Mouse (Mus musculus): ENCODE measurements at regions not wholly inside any gene's neighbourhood (a gene's known extent, or its start where the extent isn't known, plus 50 kb on each side); places are given as distances from the start of the nearest gene placed in this dataset.

DNA sequence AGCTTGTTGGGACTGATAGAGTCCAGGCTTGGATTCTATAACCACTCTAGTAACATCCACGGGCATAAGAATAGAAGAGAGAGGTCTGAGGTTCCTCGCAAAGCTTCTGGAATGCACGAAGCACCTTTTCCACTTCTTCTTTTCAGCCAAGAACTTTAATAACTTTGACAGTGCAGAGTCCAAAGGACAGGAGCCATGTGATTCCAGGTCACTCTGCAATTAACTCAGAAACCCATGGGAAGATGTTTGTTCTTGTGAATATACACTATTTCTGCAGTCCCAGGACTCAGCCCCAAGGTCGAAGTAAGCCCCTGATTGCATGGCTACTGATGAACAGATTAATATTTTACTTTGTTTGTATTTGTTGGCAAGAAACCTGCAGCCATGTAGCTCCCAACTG is 113.0 kb upstream of the Nxt1 start:
- DNase-seq (ENCODE audit: inconsistent ontology term), result no peak

DNA sequence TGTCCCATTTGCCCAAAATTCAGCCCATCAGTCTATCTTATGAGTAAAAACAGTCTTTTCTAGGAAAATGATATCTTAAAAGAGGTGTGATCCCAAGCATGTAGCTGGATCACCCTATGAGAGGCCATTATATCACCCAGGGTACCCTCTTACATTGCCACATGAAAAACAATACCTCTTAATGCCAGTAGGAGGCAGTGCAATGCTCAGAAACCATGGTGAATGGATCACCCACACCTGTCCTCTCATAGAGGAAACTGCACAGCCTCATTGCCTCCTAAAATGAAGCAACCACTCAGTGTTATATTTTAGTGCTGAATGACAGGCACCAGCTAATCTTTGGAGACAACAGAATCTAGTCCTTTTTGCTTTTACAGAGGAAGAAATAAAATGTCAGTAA is 114.0 kb upstream of the Nxt1 start:
- no peak for DNase-seq (ENCODE audit: inconsistent ontology term)

DNA sequence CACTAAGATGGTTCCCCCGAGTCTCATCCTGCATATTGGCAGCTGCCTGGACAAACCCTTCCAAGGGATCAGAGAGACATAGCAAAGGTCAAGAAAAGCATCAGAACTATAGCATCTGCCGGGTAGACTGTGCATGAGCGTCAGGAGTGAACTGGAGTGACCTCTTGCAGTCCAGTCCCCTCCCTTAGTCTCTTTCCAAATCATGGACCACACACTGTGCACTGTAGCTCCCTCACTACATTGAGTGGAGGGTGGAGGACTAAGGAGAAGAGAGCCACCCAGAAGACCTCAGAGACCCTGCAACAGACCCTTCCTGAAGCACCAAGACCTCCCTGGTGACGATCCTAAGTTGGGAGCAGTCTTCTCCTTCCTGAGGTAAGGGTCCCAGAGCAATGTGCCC is 107.8 kb upstream of the Cd93 start:
- DNase-seq (ENCODE audit: inconsistent ontology term), result no peak

DNA sequence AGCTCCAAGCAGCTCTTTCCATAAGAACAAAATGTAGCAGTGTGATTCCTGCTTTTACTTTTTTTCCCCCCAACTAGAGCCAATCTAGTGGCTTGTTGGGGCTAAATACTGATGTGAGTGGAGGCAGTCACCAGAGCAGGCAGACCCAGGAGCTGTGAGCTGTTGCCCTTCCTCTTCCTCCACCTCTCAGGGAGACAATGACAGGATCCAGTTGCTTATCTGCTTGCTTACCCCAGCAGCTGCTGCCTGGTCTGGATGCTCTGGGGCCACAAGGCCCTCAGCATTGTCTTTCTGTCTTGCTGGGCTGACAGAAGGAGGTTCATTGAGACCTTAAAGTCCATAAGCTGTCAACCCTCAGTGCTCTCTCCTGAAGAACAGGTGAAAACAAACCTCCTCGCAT is 106.3 kb upstream of the Cd93 start:
- no peak for DNase-seq (ENCODE audit: inconsistent ontology term)

DNA sequence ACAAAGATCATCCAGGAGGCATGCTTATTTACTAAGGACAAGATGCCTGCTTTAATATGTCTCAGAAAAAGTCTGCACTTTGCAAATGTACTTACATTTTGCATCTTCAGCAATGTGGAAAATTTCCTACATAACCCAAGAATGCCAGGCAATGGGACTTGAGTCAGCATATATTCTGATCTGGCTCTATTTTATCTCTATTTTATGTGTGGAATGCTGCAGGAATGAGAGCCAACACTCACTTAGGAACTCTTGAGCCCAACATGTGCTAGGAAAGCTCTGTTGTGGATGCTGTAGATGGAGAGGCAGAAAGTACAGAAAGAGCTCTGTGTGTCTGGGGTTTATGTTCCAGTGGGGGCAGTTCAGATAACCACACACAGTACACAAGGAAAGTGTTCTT is 99.0 kb upstream of the Cd93 start:
- peak; percentile 36 for DNase-seq (ENCODE audit: inconsistent ontology term)

DNA sequence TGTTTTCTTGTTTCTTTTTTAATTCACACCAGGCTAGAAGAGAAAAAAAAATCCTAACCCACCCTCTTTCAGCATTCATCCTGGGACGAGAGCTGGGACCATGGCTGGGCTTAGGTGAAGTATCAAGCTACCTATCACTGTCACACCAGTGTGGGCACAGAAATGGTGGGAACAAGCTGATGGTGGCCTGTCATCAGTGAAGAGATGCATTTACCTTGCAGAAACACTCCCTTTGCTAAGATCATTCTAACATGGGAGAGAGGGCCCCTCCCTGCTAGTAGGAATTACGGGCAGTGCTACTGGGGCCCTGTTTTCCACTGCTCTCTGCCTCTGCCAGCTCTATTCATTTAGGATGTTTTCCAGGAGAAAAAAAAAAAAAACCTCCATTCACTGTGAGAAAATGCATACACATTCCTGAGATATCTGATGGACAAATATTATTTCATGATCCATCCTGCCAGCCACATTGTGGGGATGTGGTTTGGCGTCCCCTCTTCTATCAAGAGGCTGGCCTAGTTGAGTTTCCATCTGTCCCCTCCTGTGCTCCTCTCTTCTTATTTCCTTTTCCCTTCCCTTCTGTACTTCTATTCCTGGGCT is 94.6 kb upstream of the Cd93 start:
- DNase-seq (ENCODE audit: inconsistent ontology term), result peak; percentile 86

DNA sequence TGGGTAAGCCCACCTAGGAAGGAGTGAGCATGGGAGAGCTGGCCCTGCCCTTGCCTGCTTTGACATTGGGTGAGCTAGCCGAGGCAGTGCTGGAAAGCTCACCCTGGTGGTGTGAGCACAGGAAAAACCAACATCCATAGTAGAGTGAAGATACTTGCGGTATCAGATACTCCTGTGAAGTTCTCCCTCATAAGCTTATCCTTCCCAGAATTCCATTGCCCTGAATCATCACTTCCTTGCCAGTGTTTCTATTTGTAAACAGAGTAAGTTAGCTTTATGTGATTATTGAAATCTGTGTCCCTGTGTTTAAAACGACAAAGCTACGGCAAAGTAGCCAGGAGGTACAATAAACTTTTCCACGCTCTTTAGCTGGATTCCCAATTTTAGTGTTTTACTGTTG is 93.9 kb upstream of the Cd93 start:
- peak; percentile 10 for DNase-seq (ENCODE audit: inconsistent ontology term)

DNA sequence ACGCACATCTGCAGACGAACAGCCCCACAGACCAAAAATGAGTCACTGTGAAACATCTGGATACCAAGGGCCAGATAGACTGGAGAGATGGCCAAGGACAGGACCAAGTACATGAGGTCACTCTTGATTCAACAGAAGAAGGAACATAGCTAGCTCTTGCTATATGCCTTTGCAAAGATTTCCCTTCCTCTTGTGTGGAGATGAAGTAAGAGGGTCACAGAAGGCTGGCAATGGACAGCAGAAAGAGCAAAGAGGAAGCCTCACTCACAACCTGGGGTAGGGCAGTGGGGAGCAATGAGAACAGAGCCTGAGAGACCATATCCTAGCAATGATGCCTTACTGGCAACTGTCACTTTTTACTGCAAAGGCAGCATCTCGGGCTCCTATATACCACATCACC is 93.2 kb upstream of the Cd93 start:
- no peak for DNase-seq (ENCODE audit: inconsistent ontology term)

DNA sequence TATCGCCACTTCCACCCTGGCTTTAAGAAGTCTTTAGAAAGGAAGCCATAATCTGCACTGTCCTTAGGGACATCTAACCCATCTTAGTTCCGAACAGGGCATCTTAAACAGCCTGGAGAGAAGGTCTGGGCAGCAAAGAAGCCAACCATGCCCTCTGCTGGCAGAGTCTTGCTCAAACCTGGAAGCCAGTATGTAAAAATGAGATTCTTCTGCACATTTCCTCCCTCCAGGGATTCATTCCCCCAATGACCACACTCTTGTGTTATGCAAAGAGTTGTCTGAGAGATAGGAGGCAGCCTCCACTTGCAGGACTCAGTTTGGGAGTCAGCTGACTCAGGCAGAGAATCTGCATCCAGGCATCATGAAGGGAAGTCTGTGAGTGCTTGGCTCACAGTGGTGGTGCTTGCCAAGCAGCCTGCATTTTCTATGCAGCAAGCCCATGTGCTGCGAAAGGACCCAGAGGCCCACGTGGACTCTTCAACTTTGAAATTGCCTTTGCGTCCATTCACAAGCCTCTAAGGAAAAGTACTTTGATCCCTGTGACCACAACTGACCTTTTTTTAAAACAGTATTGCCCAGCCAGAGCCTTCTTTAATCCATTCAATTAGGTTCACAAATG is 92.3 kb upstream of the Cd93 start:
- DNase-seq (ENCODE audit: inconsistent ontology term), result peak; percentile 68

DNA sequence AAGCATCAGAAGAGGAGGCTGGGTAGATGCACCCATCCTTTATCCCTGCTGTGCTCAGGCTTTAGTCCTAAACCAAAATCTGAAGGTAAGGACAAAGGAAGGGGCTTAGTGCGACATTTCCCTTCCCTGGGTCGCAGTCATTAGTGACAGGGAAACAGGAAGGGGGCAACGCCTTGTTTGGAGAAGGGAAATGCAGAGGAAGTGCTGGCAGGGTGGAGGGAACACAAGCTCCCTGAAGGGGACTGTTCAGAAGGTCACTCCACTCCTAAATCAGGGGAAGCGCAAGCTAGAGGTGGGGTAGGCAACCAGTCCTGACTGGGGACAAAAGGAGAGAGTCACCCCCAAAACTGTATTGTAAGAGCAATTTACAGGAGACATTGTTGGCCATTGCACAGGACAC is 88.7 kb upstream of the Cd93 start:
- DNase-seq (ENCODE audit: inconsistent ontology term), result no peak

DNA sequence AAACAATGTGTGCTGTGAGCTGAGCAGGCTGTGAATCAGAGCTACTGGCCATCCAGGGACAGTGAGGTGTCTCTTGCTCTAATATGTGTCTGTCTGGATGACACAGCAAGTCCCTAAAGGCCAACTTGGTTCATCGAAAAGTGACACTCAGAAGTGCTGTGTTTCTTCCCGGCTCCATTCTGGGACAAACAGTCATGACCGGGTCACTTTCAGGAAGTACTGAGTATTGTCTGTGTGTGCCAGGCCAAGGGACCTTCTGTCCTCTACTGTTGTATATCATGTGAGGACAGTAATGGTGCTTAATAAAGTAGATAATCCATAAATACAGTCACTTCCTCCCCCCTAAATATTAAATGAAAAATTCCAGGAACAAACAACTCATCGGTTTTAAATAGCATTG is 87.2 kb upstream of the Cd93 start:
- DNase-seq (ENCODE audit: inconsistent ontology term), result peak; percentile 9

DNA sequence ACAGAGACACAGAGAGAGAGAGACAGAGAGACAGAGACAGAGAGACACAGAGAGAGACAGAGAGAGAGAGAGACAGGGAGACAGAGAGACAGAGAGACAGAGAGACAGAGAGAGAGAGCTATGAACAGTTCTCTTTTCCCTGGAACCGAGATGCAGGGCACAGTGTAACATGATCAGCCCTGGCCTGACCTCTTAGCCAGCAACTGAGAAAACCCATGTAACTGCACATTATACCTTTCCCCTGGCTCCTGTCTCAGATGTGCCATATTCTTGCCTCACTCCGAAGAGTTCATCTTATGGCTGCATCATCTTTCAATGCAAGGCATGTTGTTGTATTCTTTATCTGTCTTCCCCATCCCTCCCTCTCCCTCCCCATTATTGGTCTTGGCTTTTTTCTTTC is 86.5 kb upstream of the Cd93 start:
- DNase-seq (ENCODE audit: inconsistent ontology term), result no peak

DNA sequence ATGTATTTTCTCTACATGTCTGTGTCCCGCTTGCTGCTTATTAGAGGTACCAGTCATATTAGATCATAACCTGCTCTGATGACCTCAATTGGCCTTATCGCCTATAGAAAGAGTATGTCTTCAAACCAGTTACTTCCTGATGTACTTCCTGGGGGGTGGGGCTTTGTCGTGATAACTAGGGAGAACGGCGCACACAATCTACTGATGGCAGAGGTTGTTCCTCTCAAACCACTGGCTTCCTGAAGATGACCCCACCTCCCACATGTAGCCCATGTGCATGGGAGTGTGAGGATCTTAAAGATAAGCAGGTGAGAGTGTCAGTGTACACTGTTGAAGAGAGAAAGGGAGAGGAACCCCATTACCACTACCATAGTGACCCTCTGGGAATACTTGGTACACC is 84.4 kb upstream of the Cd93 start:
- DNase-seq (ENCODE audit: inconsistent ontology term), result no peak

DNA sequence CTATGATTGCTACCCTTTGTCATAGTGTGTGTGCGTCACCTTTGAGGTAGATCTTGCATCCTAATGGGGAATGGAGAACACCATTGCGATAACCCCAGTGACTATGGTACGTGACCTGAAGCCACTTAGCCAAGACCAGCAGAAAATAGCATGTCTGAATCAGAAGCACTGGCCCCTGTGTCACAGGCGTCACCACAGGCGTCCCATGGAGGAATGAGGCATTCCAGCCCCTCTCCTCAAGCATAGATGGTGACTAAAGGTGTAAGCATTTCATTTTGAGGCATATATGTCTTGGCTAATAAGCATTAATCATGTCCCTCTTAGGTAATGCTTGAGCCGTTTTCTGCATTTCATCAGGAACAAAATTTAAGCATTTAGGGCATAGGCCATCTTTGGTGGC is 82.1 kb upstream of the Cd93 start:
- no peak for DNase-seq (ENCODE audit: inconsistent ontology term)

DNA sequence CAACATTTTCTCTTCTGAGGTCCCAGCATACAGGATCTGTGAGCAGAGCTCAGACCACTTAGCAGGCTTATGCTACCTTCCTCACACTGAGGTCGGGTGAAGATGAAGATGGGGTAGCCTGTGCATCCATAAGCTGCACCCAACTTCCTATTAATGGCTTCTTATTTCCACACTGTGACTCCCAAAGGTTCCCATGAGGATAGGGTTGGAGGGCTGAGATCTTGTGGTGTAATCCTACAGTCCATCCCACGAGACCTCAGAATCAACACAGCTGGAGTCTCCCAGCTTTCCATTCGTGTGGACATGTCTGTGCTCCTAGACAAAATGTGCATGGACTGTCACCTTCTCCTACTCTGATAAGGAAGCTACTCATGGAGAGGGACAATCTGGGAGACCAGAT is 80.0 kb upstream of the Cd93 start:
- DNase-seq (ENCODE audit: inconsistent ontology term), result no peak

DNA sequence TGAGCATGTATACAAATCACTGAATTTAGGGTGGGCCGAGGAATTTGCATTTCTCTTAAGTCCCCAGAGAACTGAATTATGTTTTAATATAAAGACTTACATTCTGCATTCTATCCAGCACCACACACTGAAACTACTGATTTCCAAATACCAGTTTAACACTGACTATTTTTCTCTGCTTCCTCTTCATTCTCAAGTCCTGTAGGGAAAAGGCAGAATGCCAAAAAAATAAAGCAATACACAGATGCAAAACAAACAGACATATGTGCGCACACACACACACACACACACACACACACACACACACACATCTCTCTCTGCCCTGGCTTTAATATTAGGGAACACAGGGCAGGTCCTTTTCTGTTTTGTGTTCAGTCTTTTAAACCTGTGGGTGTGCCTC is 79.6 kb upstream of the Cd93 start:
- DNase-seq (ENCODE audit: inconsistent ontology term), result no peak

DNA sequence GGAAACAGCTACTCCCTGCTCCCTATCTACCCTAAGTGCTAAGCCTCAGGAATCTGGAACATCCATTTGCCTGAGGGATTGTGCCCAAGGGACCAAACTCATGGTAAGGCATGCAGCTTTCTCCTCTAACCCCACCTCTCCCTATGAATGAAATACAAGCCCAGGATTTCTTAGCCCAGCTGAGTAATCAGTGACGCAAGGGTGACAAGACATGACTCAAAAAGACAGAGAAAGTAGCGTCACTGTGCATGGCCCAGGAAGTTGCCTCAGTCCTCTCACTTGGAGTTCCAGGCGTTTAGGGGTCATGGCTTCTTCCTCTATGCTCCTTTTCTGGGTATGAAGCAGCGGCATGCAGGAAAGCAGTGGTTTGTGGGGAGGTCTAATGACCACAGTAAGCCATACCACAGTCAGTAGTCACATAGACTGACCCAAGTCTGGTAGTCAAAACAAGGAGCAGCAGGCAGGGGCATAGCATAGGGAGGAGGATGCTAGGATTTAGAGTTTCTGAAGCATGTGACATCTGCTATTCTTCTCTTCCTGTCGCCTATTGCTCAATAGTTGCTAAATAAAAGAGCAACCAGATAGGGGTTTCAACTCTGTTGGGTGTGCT is 78.7 kb upstream of the Cd93 start:
- DNase-seq (ENCODE audit: inconsistent ontology term), result peak; percentile 83

DNA sequence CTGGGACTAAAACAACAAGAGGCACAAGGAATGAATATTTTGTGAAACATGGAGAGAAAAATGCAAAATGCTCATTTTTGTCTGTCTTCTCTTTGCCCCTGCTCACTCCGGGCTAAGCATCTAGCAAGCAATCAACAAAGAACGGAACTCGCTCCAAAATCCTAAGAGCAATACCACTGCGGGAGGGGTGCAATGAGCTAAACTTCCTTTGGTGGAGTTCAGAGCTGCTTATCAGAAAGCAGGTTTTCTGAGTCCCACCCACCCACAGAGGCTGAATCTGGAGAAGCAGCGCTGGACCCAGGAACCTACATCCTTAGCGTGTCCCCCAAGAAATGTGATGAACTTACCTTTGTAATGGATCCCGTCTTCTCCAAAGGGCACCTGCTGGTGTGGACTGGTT is 76.9 kb upstream of the Cd93 start:
- DNase-seq (ENCODE audit: inconsistent ontology term), result no peak

DNA sequence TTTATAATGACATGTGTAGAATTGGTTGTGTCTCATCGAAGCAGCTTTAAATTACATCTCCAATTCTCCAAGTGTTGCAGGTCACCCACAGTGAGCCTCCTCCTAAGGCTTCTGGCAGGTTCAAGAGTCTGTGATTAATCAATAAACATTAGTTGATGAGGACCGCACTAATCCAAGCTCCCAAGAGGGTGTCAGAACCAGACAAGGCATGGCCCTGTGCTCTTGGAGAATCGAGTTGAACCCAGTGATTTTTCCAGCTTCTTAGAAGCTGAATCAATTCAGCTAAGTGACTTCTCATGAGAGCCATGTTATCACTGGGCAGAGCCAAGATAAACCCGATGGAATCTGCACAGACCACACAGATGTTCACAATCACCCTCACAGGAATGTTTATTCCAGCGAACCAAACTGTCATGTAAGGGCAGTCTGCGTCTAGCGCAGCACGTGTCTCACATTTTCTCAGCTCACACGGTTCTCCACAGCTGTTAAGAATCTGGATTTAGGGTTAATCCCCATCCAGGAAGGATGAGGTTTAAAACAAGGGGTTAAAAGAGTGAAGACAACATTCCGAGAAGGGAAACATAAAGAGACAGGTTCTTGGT is 76.4 kb upstream of the Cd93 start:
- no peak for DNase-seq (ENCODE audit: inconsistent ontology term)

DNA sequence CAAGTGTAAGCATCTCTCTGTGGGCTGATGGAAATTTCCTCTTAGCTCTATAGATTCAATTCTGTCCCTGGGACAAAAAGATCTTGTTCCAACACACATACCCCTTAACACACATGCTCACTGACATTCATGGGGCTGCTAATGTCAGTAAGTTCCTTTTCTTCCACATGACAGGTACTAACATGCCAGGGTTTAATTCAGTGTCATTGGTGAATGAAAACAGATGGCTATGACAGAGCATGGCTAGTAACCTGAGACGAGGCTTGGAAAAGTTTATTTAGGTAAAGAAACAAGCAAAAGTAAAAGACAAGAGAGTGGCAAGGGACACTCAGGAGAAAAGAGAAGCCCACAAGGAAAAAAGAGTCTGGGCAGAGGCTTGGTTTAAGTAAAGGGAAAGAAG is 74.5 kb upstream of the Cd93 start:
- DNase-seq (ENCODE audit: inconsistent ontology term), result no peak

DNA sequence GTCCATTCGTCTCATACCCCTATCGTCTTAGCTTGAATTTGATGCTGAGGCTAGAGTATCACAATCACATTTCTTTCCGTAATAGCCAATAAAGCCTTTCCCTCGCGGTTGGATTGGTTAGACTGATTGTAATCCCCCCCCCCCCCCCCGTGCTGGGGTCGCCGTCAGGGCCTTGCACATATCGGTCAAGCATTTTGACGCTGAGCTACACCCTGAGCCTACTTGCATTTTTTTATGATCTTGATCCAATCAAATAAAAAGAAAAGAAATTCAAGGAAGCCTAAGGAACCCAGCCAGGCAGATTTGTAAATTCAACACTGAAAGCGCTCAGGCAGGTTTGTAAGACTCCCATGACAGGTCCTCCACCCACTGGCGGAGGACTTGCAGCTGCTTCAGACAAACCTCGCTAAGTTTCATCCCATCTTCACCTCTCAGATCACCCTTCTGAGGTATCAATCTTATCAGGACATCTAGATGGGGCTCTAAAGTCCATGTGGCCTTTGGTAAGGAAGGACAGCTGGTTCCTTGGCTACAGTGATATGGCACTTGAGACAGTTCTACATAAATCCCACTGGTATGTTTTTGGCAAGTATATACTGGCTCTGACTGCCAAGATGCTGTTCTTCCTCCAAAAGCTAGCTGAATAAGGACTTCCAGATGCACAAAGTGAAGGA is 66.8 kb upstream of the Cd93 start:
- DNase-seq (ENCODE audit: inconsistent ontology term), result no peak

DNA sequence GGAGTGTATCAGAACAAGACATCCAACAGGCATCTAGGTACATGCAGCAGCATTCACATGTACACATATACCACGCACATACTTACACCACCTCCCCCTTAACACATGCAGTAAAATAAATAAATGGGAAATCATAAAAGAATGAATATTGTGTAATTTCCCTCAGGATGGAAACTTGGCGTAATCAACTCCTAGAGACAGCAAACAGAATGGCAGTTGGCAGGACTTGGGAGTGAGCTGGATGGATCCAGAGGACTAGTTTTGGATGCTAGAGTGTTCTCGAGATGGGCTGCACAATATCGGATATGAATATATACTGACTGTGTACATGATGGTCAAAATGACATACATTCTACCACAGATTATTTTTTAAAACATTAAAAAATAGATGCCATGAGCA is 66.0 kb upstream of the Cd93 start:
- no peak for DNase-seq (ENCODE audit: inconsistent ontology term)

DNA sequence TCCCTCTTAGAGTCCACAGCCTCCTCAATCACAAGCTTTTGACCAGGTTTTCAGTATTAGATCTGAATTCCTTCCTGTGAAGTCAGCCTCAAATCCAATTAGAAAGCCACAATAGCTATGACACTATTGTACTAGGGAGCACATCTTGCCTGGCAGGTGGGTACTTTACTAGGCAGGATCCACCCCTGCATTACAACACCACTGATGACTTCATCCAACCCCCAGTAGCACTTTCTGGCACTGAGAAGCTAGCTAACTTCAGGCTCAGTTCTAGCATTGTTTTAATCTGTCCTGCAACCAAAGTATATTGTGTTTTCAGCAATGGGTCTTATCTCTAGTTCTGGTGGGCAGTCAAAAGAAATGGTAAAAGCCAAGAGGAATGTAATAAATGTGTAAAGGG is 64.2 kb upstream of the Cd93 start:
- DNase-seq (ENCODE audit: inconsistent ontology term), result no peak

Measured in Muller cell, postnatal 12 days (primary cell).